Mouse (Mus musculus) ovary, postnatal 14 days (tissue): ENCODE measurements around the gene Tlr13.
"Not testable (repeated sequence)": the region's sequence is repeated elsewhere in the genome, so short reads cannot be mapped to it uniquely, and the experiment has no call there.

Source experiments
- DNase-seq: peaks from one replicate; pipeline ENCODE4 v3.0.0; 2022; ENCODE audit warnings: low spot score

Gene Tlr13

GRCm38 (mm10) chrX:106186713-106187649 is 44.0 kb downstream of the Tlr13 start, which contains the start of gene Pgk1:
Gene Pgk1, plus strand, starts transcription at chrX:106187100.
- peak; percentile 50 for DNase-seq

GRCm38 (mm10) chrX:106187737-106188136 is 44.7 kb downstream of the Tlr13 start:
- DNase-seq: no peak

GRCm38 (mm10) chrX:106189356-106189755 is 46.4 kb downstream of the Tlr13 start:
- no peak for DNase-seq

- DNase-seq: no peak
Observed at GRCm38 (mm10) chrX:106190091-106190490, 47.1 kb downstream of the Tlr13 start.

GRCm38 (mm10) chrX:106194361-106194760 is 51.4 kb downstream of the Tlr13 start:
- not testable (repeated sequence) for DNase-seq

- no peak for DNase-seq
Observed at GRCm38 (mm10) chrX:106197308-106197707, 54.3 kb downstream of the Tlr13 start.

- DNase-seq: no peak
Observed at GRCm38 (mm10) chrX:106198904-106199303, 55.9 kb downstream of the Tlr13 start.

GRCm38 (mm10) chrX:106209100-106209499 is 66.1 kb downstream of the Tlr13 start:
- DNase-seq: no peak
